Comparison of ENCODE assay signal across 8 mouse cellular contexts in genomic region chr4:142180289-142180688, GRCm38 (mm10). TPM values are rescaled to one million over a fixed set of nuclear protein-coding genes. Genes with fewer than 3 reads are reported as not detected.
DNase-seq lines count a peak whose midpoint lies in the region; ATAC-seq and TF ChIP-seq lines count a peak whose summit lies in the region.

No protein-coding gene starts in this region.

- intact Hi-C loops in gastrocnemius, adult 2 months (cut with DNase I), result no loop called here

- H3K4me3 ChIP-seq in ES-E14 (ENCODE audit: insufficient read depth in 1 of 2, low read depth in 1 of 2, low read length in 2 of 2, poor library complexity in 1 of 2, severe bottlenecking in 1 of 2), result no peak overlapping the region
- no peak overlapping the region for H3K4me3 ChIP-seq in gastrocnemius, adult 2 months
- H3K4me3 ChIP-seq in hindbrain, embryonic 15.5 days, result no peak overlapping the region
- H3K4me3 ChIP-seq in stomach, postnatal 0 days (ENCODE audit: low read depth, low read length), result no peak overlapping the region

- H3K9ac ChIP-seq in ES-E14 (ENCODE audit: insufficient read depth, low read depth, low read length, poor library complexity, severe bottlenecking), result peak overlapping the region; percentile 12; the same call in 1 of the 2 replicates
- H3K9ac ChIP-seq in hindbrain, embryonic 15.5 days, result no peak overlapping the region
- H3K9ac ChIP-seq in stomach, postnatal 0 days (ENCODE audit: low read length), result peak overlapping the region; percentile 18; the same call in 1 of the 2 replicates

- no peaks in the 10 kb centered on the region for H3K9me3 ChIP-seq in ES-E14 (ENCODE audit: control insufficient read depth, insufficient read depth, low read depth, low read length)
- no peaks in the 10 kb centered on the region for H3K9me3 ChIP-seq in hindbrain, embryonic 15.5 days
- H3K9me3 ChIP-seq in stomach, postnatal 0 days (ENCODE audit: control insufficient read depth, low read length), result no peaks in the 10 kb centered on the region

- no peaks in the 10 kb centered on the region; the same call in 1 of the 2 replicates for H3K36me3 ChIP-seq in ES-E14 (ENCODE audit: control insufficient read depth, insufficient read depth, low read length, poor library complexity, severe bottlenecking)
- no peaks in the 10 kb centered on the region for H3K36me3 ChIP-seq in hindbrain, embryonic 15.5 days
- no peaks in the 10 kb centered on the region; the same call in 1 of the 2 replicates for H3K36me3 ChIP-seq in stomach, postnatal 0 days (ENCODE audit: control insufficient read depth, insufficient read depth, low read length)

- DNase-seq in ES-E14 (ENCODE audit: low read depth, low spot score), result no peak
- DNase-seq in cerebellum, adult 18-20 months, result peak; percentile 43 to 48
- DNase-seq in gastrocnemius, adult 2 months, result peak; percentile 75
- peak; percentile 36 to 40 for DNase-seq in left cerebral cortex, adult 18-20 months (ENCODE audit: low spot score in 2 of 2)
- peak; percentile 85 for DNase-seq in lung, postnatal 25 days (ENCODE audit: low spot score)
- DNase-seq in stomach, postnatal 0 days (ENCODE audit: low spot score), result peak; percentile 81
- no peak for DNase-seq in thymus, postnatal 25 days

- 52% methylated on average over 3 of the region's 3 CpGs for WGBS in hindbrain, embryonic 15.5 days
- 4% methylated on average over 3 of the region's 3 CpGs for WGBS in stomach, postnatal 0 days

- H3K27ac ChIP-seq in ES-E14 (ENCODE audit: insufficient read depth, low read depth, low read length, poor library complexity, severe bottlenecking), result no peak overlapping the region
- peak overlapping the region; percentile 80 for H3K27ac ChIP-seq in gastrocnemius, adult 2 months
- H3K27ac ChIP-seq in hindbrain, embryonic 15.5 days (replicated peaks), result peak overlapping the region; percentile 42
- peak overlapping the region; percentile 80 for H3K27ac ChIP-seq in stomach, postnatal 0 days (replicated peaks)

- in situ Hi-C loops in ES-E14 (cut with MboI; ENCODE audit: low sequenced_read_pairs in 2 of 2, unreplicated experiment in 2 of 2), result no loop called here

- no peaks in the 10 kb centered on the region for H3K27me3 ChIP-seq in hindbrain, embryonic 15.5 days
- H3K27me3 ChIP-seq in stomach, postnatal 0 days (ENCODE audit: control insufficient read depth, insufficient read depth, low read length), result no peaks in the 10 kb centered on the region

- H3K4me1 ChIP-seq in ES-E14 (ENCODE audit: control insufficient read depth in 2 of 2, insufficient read depth in 2 of 2, low read length in 2 of 2, poor library complexity in 1 of 2), result peaks cover 6 to 31% of the 10 kb centered on the region in 2 experiments; a peak in 2 of 4 replicates
- H3K4me1 ChIP-seq in hindbrain, embryonic 15.5 days (replicated peaks), result peaks cover 17% of the 10 kb centered on the region
- H3K4me1 ChIP-seq in stomach, postnatal 0 days (replicated peaks; ENCODE audit: control insufficient read depth, insufficient read depth), result peaks cover 18% of the 10 kb centered on the region

- no peak for TF ChIP-seq CTCF in gastrocnemius, adult 2 months (IDR thresholded peaks at IDR 0.05)
- no peak for TF ChIP-seq CTCF in stomach, postnatal 0 days (IDR thresholded peaks at IDR 0.05; ENCODE audit: low read depth)

- peak; percentile 69; the same call in 1 of the 2 replicates for ATAC-seq in hindbrain, embryonic 15.5 days (ENCODE audit: low FRiP score, low read depth)
- peak; percentile 50; the same call in 1 of the 2 replicates for ATAC-seq in stomach, postnatal 0 days (ENCODE audit: low FRiP score, low TSS enrichment)

- TF ChIP-seq EP300 in stomach, postnatal 0 days (optimal IDR thresholded peaks at IDR 0.05), result no peak

- H3K4me2 ChIP-seq in hindbrain, embryonic 15.5 days, result no peak overlapping the region
- no peak overlapping the region for H3K4me2 ChIP-seq in stomach, postnatal 0 days (replicated peaks; ENCODE audit: low read depth)

TF ChIP-seq in ES-E14, 5 proteins besides CTCF, POLR2A, EP300 and RAD21:
- TF ChIP-seq HCFC1 (IDR thresholded peaks at IDR 0.05; ENCODE audit: borderline replicate concordance, insufficient read depth, low read length) (no peak), ZNF384 (IDR thresholded peaks at IDR 0.05; ENCODE audit: low read depth, low read length) (no peak), ZC3H11A (IDR thresholded peaks at IDR 0.05; ENCODE audit: borderline replicate concordance, low read depth, low read length) (no peak), CHD2 (IDR thresholded peaks at IDR 0.05; ENCODE audit: low read depth, low read length) (no peak), MAFK (IDR thresholded peaks at IDR 0.05; ENCODE audit: insufficient read depth, low read depth, low read length) (no peak)

RNA-seq across cellular contexts. Expression of gene Kazn, which starts 58.9 kb away (rescaled TPM):
- total RNA-seq in ES-E14 (2012; rRNA removed), result 14.0 and 24.3 TPM in 2 replicates
- total RNA-seq in gastrocnemius, adult 2 months (2021), result 1 to 10 TPM; 1.5 to 2.3 TPM
- polyA plus RNA-seq in hindbrain, embryonic 15.5 days (2015; fragmentation: Nextera tagmentation; extraction: Ambion mirVana), result 27.8 and 29.7 TPM in 2 replicates
- 10 to 100 TPM; 76.8 to 79.4 TPM for total RNA-seq in left cerebral cortex, adult 18-20 months (2021)
- 11.4 and 13.6 TPM in 2 replicates for polyA plus RNA-seq in stomach, postnatal 0 days (2015; fragmentation: Nextera tagmentation; extraction: Ambion mirVana)

Comparison
In these comparisons a context has a peak if more than half of its experiments do, and no peak if none do; other contexts are left out.
1. DNase-seq: peak in cerebellum, adult 18-20 months (2 of 2), gastrocnemius, adult 2 months (single experiment), left cerebral cortex, adult 18-20 months (2 of 2), lung, postnatal 25 days (single experiment) and stomach, postnatal 0 days (single experiment); none in ES-E14 (single experiment) and thymus, postnatal 25 days (single experiment).